Mouse (Mus musculus): ENCODE measurements at regions not wholly inside any gene's neighbourhood (a gene's known extent, or its start where the extent isn't known, plus 50 kb on each side); places are given as distances from the start of the nearest gene placed in this dataset.
A peak's percentile ranks its signal among the peaks of the same experiment; 100 is the strongest.

DNA sequence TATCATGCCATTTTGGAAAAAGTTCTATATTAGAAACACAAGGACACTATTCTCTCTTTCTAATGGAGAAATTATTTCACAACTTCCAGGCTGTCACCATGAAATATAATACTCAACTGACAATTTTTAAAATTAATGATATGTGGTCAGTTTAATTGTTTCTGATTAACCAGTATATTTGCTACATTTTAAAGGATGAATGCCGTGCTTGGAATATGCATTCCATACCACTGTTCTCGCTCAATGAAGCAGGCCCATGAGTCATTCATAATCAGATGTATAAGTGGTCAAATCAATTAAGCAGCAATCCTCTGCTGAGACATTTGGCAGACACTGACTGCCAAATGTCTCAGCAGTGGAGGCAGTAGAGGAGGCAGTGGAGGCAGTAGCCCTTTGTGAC lies 283.4 kb upstream of the Gpc5 start:
- no peak for DNase-seq

- no peak for DNase-seq
These were observed 271.3 kb upstream of the Gpc5 start for GRCm38 (mm10) chr14:114820677-114821076.

- no peak for DNase-seq
These were observed 270.9 kb upstream of the Gpc5 start for GRCm38 (mm10) chr14:114821098-114821594.

DNA sequence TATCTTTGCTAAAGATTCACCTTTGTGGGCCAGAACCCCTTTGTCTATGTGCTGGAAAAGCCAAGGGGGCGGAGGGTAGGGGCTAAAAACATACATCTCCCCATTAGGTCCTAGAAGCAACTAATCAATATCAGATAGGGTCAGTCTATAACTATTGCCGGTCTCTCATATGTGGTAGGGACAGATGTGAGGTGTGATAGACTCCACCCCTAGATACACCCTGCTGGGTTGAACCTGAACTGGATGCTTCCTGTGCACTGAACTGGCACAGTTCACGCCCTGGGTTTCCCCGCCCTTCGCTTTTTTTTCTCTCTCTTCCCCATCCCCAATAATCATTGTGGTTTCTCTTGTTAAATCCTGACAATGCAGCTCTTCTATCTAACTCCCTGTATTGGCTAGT lies 270.3 kb upstream of the Gpc5 start:
- DNase-seq = no peak

DNA sequence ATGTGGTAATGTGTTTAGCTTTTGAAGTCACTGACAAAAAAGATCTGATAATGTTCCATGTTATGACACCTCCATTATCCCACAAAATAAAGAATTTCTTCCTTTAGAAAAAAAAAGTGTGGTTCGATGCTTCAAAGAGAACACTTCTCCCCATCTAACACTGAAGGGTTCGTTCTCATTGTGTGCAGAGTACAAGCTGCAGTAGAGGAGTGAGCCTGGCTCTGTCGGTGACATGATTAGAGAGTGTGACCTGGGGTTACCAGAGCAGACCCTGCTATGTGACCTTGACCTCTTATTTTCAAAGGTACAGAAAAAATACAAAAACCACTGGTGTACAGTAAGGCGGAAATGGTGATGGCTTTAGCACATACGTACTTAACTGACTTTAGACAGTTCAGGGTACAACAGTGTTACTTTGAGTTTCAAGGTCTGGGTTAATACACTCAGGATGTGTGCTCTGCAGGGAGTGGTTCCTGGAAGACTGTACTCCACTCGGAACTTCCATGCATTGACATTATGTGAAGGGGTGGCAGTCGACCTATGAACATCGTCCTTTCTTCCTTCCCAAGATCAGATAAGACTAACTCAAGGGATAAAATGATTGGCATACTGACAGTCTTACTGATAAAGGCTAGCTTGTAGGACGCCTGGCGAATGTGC lies 265.2 kb upstream of the Gpc5 start:
- DNase-seq = no peak

DNA sequence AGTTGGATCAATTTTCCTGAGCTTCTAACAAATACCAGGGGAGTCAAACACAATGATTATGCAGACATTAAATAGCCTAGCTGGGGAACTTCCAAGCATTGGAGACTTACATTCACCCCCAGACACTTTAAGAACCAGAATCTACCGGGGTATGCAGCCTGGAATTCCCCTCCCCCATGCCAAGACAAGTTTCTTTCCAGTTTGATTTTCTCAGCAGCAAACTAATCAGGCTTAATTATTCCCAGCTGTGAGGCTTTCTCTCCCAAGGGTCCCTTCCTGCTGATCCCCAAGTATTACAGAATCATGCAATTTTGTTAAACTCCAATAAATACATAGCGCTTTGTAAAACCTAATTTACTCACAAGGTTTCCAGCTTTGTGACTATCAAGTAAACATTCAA lies 262.7 kb upstream of the Gpc5 start:
- DNase-seq = no peak

DNA sequence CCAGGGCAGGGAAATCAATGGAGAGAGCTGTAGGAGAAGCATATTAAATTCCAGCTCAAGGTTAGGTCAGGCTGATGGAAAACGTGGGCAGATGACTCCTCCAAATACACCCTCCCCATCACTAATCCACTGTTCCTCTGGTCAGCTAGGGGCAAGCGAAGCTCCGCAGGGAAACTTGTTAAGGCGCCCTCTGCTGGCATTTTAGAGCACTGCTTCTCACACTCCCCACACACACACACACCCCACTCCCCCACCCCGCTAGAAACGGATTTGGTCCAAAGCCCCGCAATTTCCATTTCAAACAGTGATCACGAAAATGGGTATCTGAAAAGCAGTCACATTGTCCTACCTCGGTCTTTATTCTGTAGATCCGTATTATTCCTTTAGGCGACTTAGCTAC lies 259.0 kb upstream of the Gpc5 start:
- DNase-seq = no peak

DNA sequence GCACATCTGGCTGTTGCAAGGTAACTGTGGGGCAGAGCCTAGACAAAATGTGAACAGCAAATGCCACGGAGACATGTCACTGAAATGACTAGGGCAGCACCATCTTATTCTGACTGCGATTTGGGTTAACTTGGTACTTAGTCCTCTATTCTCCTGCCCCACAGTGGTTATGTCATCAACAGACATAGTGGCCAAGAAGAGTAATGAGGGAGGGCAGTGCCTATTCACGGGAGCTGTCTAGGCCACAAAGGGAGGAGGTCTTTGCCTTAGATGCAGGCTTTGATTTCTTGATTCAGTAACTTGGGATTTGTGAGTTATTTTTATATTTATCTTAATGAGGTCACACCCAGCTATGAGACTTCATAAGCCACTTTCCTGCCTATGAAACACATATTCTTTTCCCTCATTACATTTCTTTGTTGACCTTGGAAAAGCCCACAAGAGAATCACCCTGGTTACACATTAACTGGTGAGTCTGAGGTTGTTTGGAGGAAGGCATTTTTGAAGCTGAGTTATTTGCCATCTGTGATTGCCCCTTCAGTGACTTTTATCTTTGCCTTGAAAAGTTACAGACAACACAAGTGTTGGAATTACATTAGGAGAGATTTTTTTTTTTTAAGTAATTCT lies 255.2 kb upstream of the Gpc5 start:
- DNase-seq = no peak

DNA sequence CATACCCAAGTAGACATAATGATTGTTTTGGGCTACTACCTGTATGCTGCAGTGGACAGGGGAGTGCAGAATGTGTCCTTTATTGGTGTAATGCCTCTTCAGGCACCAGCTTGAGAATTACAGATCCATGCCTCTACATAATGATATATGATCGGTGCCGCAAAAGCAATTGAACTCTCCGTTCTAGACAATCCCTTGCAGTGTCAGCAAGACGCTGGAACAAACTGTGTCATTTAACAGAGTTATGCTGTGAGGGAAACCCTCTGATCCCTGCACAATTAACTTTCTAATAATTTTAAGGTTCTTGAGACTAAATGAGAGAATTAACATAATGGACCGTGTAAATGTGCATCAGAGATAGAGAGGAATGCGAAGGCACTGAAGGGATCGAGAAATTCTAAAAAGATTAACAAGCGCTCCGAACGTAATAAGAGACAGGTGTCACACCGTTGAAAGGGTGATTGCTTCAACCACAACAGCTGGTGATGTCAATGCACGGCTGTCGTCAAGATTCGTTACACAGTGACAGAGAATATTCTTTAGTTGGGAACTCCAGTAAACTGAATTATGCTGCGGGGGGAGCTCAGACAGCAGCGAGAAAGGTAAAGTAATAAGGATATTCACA lies 254.3 kb upstream of the Gpc5 start:
- DNase-seq = no peak

DNA sequence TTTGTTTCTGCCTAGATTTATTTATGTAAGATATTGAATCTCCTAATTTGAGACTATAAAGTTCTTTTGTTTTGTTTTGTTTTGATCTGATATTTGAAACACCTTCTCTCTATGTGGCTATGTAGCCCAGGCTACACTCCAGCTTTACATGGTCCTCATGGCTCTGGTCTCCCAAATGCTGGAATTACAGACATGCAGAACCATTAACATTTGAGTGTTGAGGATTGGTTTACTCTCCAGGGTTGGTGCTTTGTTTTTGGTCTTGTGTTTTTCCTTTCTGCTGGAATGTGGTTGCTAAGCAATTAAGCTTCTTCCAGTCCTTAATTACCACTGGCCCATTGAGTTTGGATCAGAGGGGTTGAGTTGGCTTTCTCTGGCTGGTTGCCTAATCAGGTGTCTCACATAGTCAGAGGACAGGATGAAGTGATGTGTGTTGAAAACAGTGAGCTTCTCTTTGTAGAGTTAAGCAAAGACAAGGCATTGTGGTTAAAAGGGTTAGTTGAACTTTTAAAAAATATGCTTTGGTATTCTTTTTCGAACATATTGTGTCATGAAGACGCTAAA lies 252.6 kb upstream of the Gpc5 start:
- no peak for DNase-seq

GRCm38 (mm10) chr14:114840766-114841165 lies 251.2 kb upstream of the Gpc5 start:
- DNase-seq = no peak

GRCm38 (mm10) chr14:114841552-114841951 lies 250.5 kb upstream of the Gpc5 start:
- no peak for DNase-seq

DNA sequence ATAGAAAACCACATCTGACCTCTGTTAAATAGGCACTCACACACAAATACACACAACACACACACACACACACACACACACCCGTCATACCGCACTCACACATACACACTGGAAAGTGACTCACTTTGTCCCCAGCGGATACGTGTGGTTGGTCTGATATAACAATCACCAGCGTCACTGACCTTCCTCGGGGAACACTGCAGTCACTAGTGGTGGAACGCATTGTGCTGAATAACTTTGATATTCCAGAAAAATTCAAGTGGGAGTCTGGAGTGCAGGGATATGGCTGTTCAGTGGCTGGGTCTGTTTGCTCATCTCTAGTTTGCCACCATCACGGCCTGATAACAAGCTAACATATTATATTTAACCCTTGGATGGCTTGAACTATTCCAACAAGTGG lies 249.7 kb upstream of the Gpc5 start:
- DNase-seq = no peak

DNA sequence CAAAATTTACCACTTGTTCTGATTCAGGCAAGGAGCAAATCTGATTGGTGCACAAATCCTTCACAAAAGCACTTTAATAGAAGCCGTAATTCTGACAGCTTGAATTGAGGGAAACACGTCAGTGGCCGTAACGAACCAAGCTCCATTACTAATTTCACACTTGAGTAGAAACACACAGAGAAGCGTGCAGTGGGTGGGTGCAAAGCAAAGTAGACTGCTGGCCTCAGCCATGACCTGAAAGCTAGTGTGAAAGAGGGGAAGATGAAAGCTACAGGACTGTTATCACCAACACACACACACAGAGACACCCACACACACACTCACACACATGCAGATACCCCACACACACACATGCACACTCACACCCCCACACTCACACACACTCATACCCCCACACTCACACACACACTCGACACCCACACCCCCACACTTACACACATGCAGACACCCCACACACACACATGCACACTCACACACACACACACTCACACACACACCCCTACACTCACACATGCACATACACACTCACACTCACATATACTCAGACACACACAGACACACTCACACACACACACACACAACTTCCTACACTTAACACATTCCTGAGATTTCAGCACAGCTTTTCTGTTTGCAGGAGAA lies 248.8 kb upstream of the Gpc5 start:
- DNase-seq = no peak

DNA sequence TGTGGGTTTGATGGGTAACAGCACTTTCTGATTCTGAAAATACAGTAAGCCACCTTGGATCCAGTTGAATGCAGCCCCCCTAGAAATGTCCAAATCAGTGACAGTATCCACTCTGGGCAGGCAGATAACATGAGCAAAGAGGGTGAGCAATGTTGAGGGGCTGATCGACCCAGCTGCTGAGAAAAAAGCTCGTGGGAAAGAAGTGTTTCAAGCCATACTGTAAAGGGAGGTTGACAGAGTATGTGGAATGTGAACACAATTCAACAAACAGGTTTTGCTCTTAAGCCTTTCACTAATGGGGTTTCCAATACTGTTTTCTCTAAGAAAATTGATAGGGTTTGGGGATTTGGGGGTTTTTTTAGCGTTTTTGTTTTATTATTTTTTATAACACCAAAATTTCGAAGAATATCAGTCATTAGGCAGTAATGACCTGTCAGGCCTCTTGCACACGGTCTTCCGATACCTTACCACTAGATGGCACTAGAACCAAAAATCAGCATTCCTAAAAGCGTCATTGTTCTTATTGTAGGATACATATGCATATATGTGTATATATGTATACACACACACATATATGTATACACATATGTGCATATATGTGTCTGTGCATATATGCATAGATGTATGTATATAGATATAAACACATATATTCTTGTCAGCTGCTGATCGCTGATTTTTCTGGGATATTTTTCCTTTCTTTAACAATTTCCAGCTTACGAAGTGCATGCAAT lies 237.5 kb upstream of the Gpc5 start:
- no peak for DNase-seq

DNA sequence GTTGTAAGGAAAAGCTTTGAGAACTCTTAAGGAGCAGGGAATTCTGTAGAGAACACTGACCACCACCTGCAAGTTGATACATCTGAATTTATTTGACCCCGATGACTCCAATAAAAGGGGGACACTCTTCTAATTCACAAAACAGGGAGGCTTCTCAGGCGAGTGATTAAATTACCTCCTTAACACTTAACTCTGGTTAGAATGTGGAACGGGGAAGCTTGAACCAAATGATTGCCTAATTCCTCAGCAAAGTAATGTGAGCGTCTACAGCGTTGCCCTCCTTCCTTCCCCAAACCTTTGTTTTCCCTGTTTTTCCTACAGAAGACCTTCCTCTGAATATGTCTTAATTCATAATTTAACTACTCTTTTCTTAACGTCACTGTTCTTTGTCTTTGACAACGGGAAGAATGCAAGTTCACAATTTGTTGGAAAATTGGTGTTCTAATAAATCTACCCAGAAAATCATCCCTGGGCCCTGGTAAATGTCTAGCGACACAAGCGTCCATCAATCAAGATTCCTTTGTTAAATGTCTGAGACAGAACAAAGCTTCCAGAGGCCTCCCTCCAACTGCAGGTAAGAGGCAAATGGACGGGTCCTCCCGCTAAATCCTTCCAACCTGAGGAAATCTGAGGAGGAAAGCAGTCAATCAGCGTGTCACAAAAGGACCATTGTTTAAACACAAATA lies 236.8 kb upstream of the Gpc5 start:
- no peak for DNase-seq

GRCm38 (mm10) chr14:114855746-114856145 lies 236.3 kb upstream of the Gpc5 start:
- no peak for DNase-seq

DNA sequence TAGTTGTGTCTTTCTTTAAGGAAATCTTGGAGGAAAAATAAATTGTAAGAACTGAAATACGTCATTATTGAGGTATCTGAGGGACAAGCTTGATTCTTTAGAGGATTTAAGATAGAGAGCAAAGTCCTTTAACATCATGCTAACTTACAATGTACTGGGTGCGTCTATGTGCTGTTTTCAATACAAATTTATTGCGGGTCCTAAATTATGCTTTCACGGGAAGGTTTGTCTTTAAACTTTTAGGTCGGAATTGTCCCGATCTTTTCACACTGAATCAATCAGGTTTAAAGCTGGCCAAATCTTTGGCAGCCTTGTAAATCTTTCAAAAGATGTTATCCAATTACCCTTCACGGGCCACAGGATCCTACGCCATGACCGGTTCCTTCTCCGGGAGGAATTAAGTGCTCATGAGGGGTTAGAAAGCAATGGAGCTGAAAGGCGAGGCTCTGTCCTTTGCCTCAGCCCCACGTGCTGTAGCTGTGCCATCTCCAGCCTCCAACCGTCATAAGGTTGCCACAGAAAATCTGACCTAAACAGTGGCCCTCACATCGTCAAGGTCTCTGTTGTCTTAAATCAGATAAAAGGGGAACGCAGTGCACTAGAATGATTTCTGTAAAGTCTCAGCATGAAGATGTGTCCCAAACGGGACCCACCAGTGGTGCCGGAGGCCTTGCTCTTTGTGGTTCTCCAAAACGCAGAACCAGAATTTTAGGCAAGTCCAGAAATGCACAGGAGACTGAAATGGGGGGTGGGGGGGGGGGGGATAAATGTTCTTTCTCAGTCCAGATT lies 235.6 kb upstream of the Gpc5 start:
- DNase-seq = peak in 1 of 2 experiments; percentile 20

GRCm38 (mm10) chr14:114857171-114857570 lies 234.8 kb upstream of the Gpc5 start:
- DNase-seq = no peak

GRCm38 (mm10) chr14:114857689-114858088 lies 234.3 kb upstream of the Gpc5 start:
- no peak for DNase-seq

DNA sequence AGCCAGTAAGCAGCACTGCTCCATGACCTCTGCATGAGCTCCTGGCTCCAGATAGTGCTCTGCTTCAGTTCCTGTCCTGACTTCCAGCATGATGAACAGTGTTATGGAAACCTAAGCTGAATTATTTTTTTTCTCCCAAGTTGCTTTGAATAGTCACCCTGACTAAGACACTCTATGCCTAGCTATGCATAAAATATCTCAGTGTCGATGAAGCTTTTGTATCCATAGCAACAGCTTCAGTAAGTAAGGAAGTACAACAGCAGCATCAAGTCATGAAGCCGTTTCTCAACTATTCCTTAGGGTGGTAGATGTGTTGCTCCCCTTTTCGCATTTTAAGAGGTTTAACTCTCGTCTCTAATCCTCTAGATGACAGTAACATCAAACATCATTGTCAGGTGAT lies 228.4 kb upstream of the Gpc5 start:
- DNase-seq = no peak
